Mouse (Mus musculus) gastrocnemius, adult 2 months (tissue): Measurements from ENCODE around the gene Ube2l6. TPM values are rescaled to one million over a fixed set of nuclear protein-coding genes. Genes with fewer than 3 reads are reported as not detected.
A peak's percentile ranks its signal among the peaks of the same experiment; 100 is the strongest.

Experiments
- DNase-seq: peaks from one replicate; pipeline ENCODE4 v3.0.0; 2022
- H3K27ac ChIP-seq: fragments of 200-600 bp; 2 replicates; pipeline ENCODE4 v1.8.1; 2022; ENCODE audit warnings: mild to moderate bottlenecking
- H3K4me3 ChIP-seq: fragments of 200-600 bp; 2 replicates; pipeline ENCODE4 v1.8.1; 2022; ENCODE audit warnings: mild to moderate bottlenecking, moderate library complexity
- CTCF ChIP-seq: fragments of 200-600 bp; IDR thresholded peaks from 2 replicates; pipeline ENCODE4 v1.8.1; 2022; ENCODE audit warnings: antibody characterized with exemption, mild to moderate bottlenecking, moderate library complexity
- intact Hi-C: fragments of 180-260 bp; cut with DNase I; formaldehyde crosslinking; loops from one replicate; pipeline ENCODE4 v1.15.1; 2025
- long read RNA-seq, 2 experiments: library from polyadenylated mRNA; stranded (forward); transcript quantifications; one replicate each; pipeline ENCODE4 v2.0.0; 2021
- total RNA-seq, 2 experiments: library from RNA; stranded (reverse); gene quantifications; 2 replicates each; pipeline ENCODE4 v1.2.3; 2021

Ube2l6 gene
- total RNA-seq = 1 to 10 TPM; 2.0 to 3.8 TPM
- long read RNA-seq, experiment 1, transcript Ube2l6-201 (4 exons, 1,560 nt) = major isoform, 5 of 5 reads
- long read RNA-seq, experiment 1, partial matches to known transcripts = 0 of 5 reads
- long read RNA-seq, experiment 1, other reads (novel, unspliced or antisense) = 0 of 5 reads
- long read RNA-seq, experiment 2, transcript Ube2l6-201 (4 exons, 1,560 nt) = major isoform, 10 of 10 reads
- long read RNA-seq, experiment 2, partial matches to known transcripts = 0 of 10 reads
- long read RNA-seq, experiment 2, other reads (novel, unspliced or antisense) = 0 of 10 reads

DNA sequence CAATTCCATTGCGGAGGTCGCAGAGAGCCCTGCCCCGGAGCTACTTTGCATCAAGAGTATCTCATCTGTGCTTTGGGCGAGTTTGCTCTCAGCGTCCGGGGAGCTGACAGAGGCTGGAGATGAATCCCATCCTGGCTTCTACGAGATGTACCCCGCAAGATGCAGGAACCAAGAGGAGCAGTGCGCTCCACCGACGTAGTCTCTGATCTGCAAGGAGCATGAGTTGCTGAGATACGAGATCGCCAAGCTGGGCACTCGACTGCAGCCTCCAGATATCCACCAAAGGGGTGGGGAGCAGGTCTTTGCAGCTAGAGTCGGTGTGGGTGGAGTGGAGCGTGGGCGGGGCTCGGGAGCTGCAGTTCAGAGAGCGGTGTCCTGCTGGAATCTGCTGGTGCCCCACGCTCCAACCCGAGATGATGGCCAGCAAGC lies at the start of gene Ube2l6:
TSS of gene Ube2l6 (plus strand) at position 336 of the 429 bp plus-strand sequence.
- DNase-seq = peak; percentile 78
- intact Hi-C loops = loop anchor here (5.0 kb wide), 2 partner anchors 56 to 341 kb away; partner anchors contain the start of gene Gm19426
- Histone ChIP-seq H3K4me3 (peak within 1 kb of the TSS; percentile 88), H3K27ac (peak within 1 kb of the TSS; percentile 81)
- no peak for TF ChIP-seq CTCF

DNA sequence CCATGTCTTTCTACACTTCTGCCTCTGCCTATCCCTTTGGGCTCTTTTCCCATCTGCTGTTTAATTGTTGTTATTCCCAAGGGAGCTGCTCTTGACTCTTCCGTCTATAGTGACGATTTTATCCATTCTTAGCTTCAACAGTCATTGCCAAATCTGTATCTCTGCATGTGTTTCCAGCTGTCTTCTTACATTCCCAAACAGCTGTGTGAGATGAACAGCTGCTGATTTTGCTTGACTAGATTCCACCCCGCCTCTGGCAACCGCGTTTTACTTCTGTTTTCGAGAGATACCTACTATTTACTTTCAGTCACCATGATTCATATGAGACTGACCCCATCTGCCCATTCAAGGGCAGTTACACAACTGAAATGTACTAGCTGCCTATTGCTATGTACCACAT lies 48.5 kb upstream of the Ube2l6 start:
- no peak overlapping the region for H3K4me3 ChIP-seq
- no peak for DNase-seq
- no peak overlapping the region for H3K27ac ChIP-seq
- intact Hi-C loops = no loop called here
- no peak for TF ChIP-seq CTCF

DNA sequence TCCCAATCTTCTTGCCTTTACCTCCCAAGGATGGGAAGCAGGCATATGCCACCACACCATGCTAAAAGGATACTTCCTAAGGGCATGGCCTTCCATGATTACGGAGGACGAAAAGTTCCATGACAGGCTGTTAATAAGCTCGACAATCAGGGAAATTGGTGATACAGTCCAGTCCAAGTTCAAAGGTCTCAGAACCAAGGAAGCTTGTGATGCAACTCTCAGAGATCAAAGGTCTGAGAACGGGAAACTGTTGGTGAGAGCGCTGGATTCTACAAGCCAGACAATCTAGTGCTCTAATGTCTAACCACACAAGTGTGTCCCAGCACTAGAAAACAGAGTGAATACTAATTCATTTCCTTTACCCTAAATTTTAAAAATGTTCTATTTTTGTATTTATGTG lies 42.4 kb upstream of the Ube2l6 start:
- Histone ChIP-seq H3K4me3 (no peak overlapping the region), H3K27ac (no peak overlapping the region)
- no peak for TF ChIP-seq CTCF
- DNase-seq = no peak
- intact Hi-C loops = no loop called here

DNA sequence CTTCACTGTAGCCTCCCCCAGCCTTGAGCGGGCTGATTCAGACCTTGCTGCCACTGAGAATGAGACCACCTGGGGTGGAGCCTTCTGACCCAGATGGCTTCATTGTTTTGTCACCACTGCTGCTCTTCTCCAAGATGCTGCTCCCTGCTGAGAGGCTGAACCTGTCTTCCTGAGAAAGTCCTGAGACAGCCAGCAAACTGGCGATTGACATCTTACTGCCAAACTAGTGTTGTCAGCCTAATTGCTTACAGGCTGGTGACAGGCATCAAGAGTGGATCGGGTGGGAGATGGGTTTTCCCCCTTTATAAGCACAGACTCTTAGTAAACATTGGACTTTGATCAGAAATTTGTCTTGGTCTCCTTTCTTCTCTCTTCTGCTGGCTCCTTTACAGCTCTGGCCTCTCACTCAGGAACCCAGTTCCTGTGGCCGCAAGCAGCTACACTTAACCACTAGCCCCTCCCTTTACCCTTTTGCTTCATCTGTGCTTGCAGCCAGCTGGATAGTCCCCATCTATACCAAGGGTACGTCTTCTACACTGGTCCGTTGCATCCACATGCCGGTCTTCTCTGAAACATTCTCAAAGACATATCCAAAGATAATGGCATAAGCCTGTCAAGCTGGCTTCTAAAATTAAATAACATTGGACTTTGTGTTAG lies 41.5 kb upstream of the Ube2l6 start:
- no peak overlapping the region for H3K4me3 ChIP-seq
- intact Hi-C loops = no loop called here
- no peak overlapping the region for H3K27ac ChIP-seq
- DNase-seq = no peak
- no peak for TF ChIP-seq CTCF

DNA sequence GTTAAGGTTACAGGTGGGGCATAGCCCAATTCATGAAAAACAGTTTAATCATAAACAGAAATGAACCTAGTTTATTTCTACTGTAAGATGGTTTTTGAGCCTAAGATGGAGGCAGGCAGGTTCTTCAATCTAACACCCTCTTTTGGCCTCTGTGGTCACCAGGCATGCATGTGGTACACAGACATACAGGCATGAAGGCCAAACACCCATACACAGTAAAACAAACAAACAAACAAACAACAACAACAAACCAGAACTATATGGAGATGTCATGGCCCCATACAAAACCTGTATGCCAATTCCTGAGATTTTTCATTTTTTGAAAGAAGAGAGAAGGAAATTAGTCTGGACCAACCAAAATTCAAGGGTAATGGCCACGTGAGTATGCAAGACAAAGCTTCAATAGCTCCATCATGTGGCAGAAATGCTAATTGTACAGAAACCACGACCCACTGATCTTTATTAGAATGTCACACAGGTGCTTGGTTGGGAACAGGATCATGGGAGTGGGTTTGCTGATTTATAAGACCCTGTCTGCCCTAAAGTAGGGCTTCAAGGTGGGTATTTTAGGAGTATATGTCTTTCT lies 40.0 kb upstream of the Ube2l6 start:
- DNase-seq = no peak
- intact Hi-C loops = no loop called here
- peak; percentile 69 for TF ChIP-seq CTCF
- Histone ChIP-seq H3K4me3 (no peak overlapping the region), H3K27ac (no peak overlapping the region)

DNA sequence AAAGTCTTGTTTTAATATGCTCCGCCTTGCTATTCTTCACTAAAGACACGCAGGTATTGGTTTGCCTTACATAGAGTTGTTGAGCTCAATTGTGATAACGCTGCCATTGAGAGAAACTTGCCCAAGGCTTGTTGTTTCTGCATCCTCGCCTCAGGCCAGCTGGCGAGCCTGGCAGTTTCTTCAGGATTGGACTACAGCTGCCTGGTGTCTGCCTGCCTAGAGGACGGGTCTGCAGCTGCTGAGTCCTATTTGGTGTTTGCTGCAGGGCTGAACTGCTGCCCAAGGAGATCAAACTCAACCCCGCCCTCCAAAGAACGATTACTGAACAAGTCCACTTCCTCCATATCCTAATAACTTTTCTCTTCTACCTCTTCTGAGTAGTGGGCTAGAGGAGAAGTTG lies 37.9 kb upstream of the Ube2l6 start:
- H3K27ac ChIP-seq = no peak overlapping the region
- H3K4me3 ChIP-seq = no peak overlapping the region
- intact Hi-C loops = no loop called here
- TF ChIP-seq CTCF = no peak
- no peak for DNase-seq

DNA sequence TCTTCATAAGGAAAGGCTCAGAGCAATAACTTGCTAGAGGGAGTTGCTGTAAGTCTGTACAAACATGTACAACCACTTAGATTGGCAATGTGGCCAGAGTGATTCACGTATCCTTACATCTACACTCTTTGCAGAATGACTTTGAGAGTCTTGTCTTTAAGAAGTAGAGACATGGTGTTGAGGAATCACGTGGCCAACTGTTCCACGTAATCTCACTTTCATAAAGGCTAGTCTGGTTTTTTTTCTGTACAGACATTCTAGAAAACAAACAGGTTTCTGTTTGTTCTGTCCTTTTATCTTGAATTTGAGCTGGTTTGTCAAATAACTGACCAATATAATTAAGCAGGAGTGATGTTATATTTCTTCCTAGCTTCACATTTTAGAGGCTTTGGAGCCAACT lies 37.3 kb upstream of the Ube2l6 start:
- H3K27ac ChIP-seq = no peak overlapping the region
- TF ChIP-seq CTCF = no peak
- DNase-seq = no peak
- intact Hi-C loops = no loop called here
- no peak overlapping the region for H3K4me3 ChIP-seq

DNA sequence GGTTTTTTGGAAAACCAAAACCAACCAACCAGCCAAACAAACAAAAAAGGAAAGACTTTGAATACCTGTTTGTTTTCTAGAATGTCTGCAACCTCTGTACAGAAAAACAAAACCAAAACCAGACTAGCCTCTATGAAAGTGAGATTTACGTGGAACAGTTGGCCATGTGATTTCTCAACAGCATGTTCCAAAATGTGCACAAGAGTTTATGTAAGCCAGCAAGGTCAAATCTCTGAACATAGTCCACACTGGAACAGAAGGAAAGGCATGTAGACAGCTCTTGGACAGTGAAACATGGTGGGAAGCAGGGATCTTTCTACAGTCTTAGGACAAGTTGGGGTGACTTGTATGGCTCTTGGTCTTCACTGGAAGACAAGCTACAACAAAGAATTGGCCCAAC lies 36.8 kb upstream of the Ube2l6 start:
- intact Hi-C loops = no loop called here
- Histone ChIP-seq H3K4me3 (no peak overlapping the region), H3K27ac (no peak overlapping the region)
- TF ChIP-seq CTCF = no peak
- no peak for DNase-seq

DNA sequence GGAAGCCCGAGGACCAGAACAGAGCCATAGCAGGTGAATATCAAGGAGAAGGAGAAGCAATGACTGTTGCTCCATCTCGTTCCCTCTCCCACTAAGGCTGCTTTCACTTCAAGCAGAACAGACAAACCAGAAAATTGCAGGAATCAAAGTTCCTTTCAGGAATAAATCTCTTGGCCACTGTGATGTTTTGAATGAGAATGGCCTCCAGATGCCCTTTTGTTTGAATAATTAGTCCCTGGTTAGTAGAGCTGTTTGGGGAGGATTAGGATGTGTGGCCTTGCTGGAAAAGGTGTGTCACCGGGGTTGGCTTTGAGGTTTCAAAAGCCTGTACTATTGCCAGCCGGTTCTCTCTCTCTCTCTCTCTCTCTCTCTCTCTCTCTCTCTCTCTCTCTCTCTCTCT lies 36.3 kb upstream of the Ube2l6 start:
- H3K27ac ChIP-seq = no peak overlapping the region
- TF ChIP-seq CTCF = no peak
- H3K4me3 ChIP-seq = no peak overlapping the region
- intact Hi-C loops = no loop called here
- DNase-seq = no peak

DNA sequence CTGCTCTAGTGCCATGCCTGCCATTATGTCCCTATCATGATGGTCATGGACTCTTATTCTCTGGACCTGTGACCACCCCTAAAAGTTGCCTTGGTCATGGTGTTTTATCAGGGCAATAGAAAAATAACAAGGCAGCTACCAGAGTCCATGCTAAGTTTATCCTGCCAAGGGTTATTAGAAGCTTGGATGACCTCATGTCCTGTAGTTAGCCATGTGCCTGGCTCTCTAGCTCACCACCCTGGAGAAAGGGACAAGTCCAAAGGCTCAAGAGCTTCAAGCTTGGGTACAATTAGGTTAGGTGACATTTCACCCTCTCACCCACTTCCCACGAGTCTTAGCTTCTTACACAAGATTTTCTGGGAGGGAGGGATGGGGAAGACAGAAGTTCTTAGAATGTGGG lies 35.8 kb upstream of the Ube2l6 start:
- Histone ChIP-seq H3K27ac (no peak overlapping the region), H3K4me3 (no peak overlapping the region)
- intact Hi-C loops = no loop called here
- DNase-seq = no peak
- no peak for TF ChIP-seq CTCF

DNA sequence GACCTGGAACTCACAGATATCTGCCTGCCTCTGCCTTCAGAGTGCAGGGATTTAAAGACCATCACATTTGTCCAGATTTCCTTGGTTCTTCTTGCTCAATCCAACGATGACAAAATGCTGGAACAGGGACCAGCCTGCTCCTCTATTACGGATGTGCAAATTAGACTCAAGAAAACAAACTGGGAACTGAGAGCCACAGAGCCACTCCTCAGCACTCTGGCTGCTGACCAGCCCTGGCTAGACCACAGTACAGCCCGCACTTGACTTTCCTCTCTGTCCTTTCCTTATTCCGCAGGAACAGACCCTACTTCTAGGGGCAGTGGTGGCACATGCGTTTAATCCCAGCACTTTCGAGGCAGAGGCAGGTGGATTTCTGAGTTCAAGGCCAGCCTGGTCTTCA lies 28.1 kb upstream of the Ube2l6 start:
- TF ChIP-seq CTCF = no peak
- peak overlapping the region; percentile 61 for H3K27ac ChIP-seq
- peak; percentile 78 for DNase-seq
- peak overlapping the region; percentile 30 for H3K4me3 ChIP-seq
- intact Hi-C loops = no loop called here

DNA sequence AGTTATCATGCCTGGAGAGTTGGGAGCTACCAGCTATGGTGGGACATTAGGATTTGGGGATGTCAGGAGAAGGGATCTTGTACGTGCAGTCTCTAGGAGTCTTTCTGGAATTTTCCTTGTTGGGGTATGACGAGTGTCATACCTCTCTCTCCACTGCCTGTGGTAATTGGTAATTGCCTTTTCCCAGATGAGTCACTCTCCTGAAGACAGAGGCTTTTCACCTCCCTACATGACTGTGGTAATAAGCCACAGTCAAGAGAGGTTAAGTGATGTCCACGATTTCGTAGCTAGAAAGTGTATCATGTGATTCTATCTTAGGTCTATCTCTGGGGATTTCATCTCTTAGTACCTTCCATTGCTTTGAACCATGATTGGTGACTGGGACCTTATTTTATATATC lies 26.2 kb upstream of the Ube2l6 start:
- DNase-seq = no peak
- Histone ChIP-seq H3K27ac (peak overlapping the region; percentile 89), H3K4me3 (peak overlapping the region; percentile 69)
- TF ChIP-seq CTCF = no peak
- intact Hi-C loops = no loop called here

DNA sequence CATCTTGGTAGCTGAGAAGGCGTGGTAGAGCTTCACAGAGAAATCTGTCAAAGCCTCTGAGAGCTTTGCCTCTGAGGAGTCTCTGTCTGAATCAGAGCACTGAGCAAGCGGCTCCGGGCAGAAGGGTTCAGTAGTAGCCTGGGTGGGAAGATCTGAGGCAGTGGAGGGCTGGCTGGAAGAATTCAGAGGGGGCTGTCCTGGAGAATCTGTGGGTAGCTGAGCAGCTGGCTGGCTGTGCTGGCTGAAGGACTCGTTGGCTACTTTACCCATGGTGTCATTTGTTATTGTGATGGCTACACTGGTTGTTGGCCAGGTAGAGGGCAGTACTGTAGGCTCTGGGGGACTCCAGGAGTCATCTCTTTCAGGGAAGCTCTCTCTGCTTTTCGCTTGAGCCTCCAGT lies 25.4 kb upstream of the Ube2l6 start:
- H3K27ac ChIP-seq = peak overlapping the region; percentile 89
- intact Hi-C loops = no loop called here
- DNase-seq = peak; percentile 38
- no peak for TF ChIP-seq CTCF
- peak overlapping the region; percentile 69 for H3K4me3 ChIP-seq
